Mouse (Mus musculus) intestine, embryonic 16.5 days (tissue): ENCODE data around the gene Kdm5c. TPM values are rescaled to one million over a fixed set of nuclear protein-coding genes. Genes with fewer than 3 reads are reported as not detected.

Experiments
- ATAC-seq: fragments of 200-750 bp; cut with Nextera tagmentation; 2 replicates; pipeline ENCODE4 v1.8.0; 2017; ENCODE audit warnings: moderate TSS enrichment, moderate library complexity
- H3K27ac ChIP-seq: fragments of 300-500 bp; sonication (generic); 2 replicates; pipeline ENCODE4 v1.5.1; 2014; ENCODE audit warnings: mild to moderate bottlenecking, low read length
- H3K27me3 ChIP-seq: fragments of 300-500 bp; sonication (generic); replicated peaks from 2 replicates; pipeline ENCODE4 v1.6.1; 2014; ENCODE audit warnings: low read length, control low read depth, mixed read lengths; ENCODE audit not compliant: control insufficient read depth, insufficient read depth
- H3K36me3 ChIP-seq: fragments of 300-500 bp; sonication (generic); 2 replicates; pipeline ENCODE4 v1.6.1; 2014; ENCODE audit warnings: low read length, control low read depth; ENCODE audit not compliant: control insufficient read depth, insufficient read depth
- H3K4me1 ChIP-seq: fragments of 300-500 bp; sonication (generic); 2 replicates; pipeline ENCODE4 v1.6.1; 2014; ENCODE audit warnings: low read length, control low read depth, mixed read lengths; ENCODE audit not compliant: control insufficient read depth, insufficient read depth
- H3K4me2 ChIP-seq: fragments of 300-500 bp; sonication (generic); 2 replicates; pipeline ENCODE4 v1.6.1; 2014; ENCODE audit warnings: low read depth, low read length, control low read depth
- H3K4me3 ChIP-seq: fragments of 300-500 bp; sonication (generic); 2 replicates; pipeline ENCODE4 v1.5.1; 2014; ENCODE audit warnings: mild to moderate bottlenecking, low read length
- H3K9ac ChIP-seq: fragments of 300-500 bp; sonication (generic); 2 replicates; pipeline ENCODE4 v1.6.1; 2014; ENCODE audit warnings: low read depth, low read length
- H3K9me3 ChIP-seq: fragments of 300-500 bp; sonication (generic); 2 replicates; pipeline ENCODE4 v1.6.1; 2016; ENCODE audit warnings: low read length, control low read depth; ENCODE audit not compliant: control insufficient read depth
- WGBS: fragments of 180-500 bp; shearing (Covaris S2); extraction: QIAGEN DNeasy Blood & Tissue Kit; methylation state at CpG from one replicate; pipeline ENCODE4 v1.1.7; 2014; 5-methylcytosine and 5-hydroxymethylcytosine counted together
- polyA plus RNA-seq: library from polyadenylated mRNA; unstranded; fragments of >200 nt; fragmentation: Nextera tagmentation; extraction: Ambion mirVana; gene quantifications from 2 replicates; pipeline ENCODE4 v1.2.1, GENCODE M21; 2015

Kdm5c gene
- polyA plus RNA-seq, 1 experiment from 2014 or later, result 33.5 TPM

DNA sequence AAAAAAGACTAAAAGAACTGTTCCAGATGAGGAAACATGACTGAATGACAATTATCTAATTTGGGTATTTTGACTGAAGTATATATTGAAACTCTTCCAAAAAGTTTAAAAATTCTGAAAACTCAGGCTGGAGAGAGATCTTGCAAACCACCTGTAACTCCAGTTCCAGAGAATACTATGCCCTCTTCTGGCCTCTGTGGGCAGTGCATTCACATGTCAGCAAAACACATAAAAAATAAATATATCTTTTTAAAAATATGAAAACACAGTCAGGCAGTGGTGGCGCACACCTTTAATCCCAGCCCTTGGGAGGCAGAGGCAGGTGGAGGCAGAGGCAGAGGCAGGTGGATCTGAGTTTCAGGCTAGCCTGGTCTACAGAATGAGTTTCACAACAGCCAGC, 90.8 kb downstream of the Kdm5c start:
- 92% methylated on average over 1 of the region's 1 CpGs for WGBS

More for the DNA sequence above, 90.8 kb downstream of the Kdm5c start:
- no peak overlapping the region for H3K4me2 ChIP-seq
- H3K9me3 ChIP-seq, result no peaks in the 10 kb centered on the region
- no peak for ATAC-seq
- peaks cover 8% of the 10 kb centered on the region; the same call in 1 of the 2 replicates for H3K27me3 ChIP-seq
- H3K9ac ChIP-seq, result no peak overlapping the region
- H3K4me1 ChIP-seq, result no peaks in the 10 kb centered on the region
- H3K27ac ChIP-seq, result no peak overlapping the region
- H3K36me3 ChIP-seq, result no peaks in the 10 kb centered on the region
- H3K4me3 ChIP-seq, result no peak overlapping the region

Other genes starting within 250 kb of the Kdm5c start
- gene Hsd17b10, start 231.2 kb upstream of the Kdm5c start, polyA plus RNA-seq, result 195 and 208 TPM in 2 replicates
- 2.7 and 3.2 TPM in 2 replicates for gene Ribc1, start 216.7 kb upstream of the Kdm5c start, polyA plus RNA-seq
- gene Smc1a, start 216.6 kb upstream of the Kdm5c start, polyA plus RNA-seq, result 71.4 and 77.9 TPM in 2 replicates
- gene Iqsec2, start 88.8 kb upstream of the Kdm5c start, polyA plus RNA-seq, result 4.2 and 4.4 TPM in 2 replicates
- gene Kantr, start 94.5 kb downstream of the Kdm5c start, polyA plus RNA-seq, result 10.6 and 12.9 TPM in 2 replicates
- gene Tspyl2, start 109.4 kb downstream of the Kdm5c start, polyA plus RNA-seq, result 19.7 and 21.5 TPM in 2 replicates
- 1.8 and 2.1 TPM in 2 replicates for gene Gpr173, start 135.7 kb downstream of the Kdm5c start, polyA plus RNA-seq